ENCODE assay signal across 19 mouse cellular contexts in genomic region chr10:93248416-93248815, GRCm38 (mm10).
DNase-seq lines count a peak whose midpoint lies in the region; ATAC-seq and TF ChIP-seq lines count a peak whose summit lies in the region.
"Had no signal": no experiment of that assay in that cellular context is flagged by ENCODE, and none has a peak within 500 bp of the region (broad histone marks: within the 10 kb centered on the region; RNA-seq: fewer than 3 reads in every experiment).

No protein-coding gene starts in this region.

- DNase-seq in gastrocnemius, adult 2 months, result no peak
- no peak for DNase-seq in gastrocnemius, postnatal 4 days (ENCODE audit: low spot score in 2 of 2)
- peak; percentile 50 for DNase-seq in intestine, embryonic 14.5 days (ENCODE audit: low spot score)
- peak; percentile 14 for DNase-seq in thymus, postnatal 4 days
- no peak for DNase-seq in thymus, adult 18-20 months
- DNase-seq in lung, adult 18-20 months, result no peak
- DNase-seq: cerebellum, adult 9-10 months; kidney, adult 11 months; kidney, postnatal 10 days; lung, embryonic 14.5 days; lung, postnatal 36 days; retina, postnatal 1 day; thymus, postnatal 14 days had no signal

- no peaks in the 10 kb centered on the region for H3K9me3 ChIP-seq in intestine, embryonic 14.5 days (ENCODE audit: control insufficient read depth, low read length)
- H3K9me3 ChIP-seq in intestine, embryonic 16.5 days (ENCODE audit: control insufficient read depth, low read length), result no peaks in the 10 kb centered on the region
- H3K9me3 ChIP-seq: embryonic facial prominence, embryonic 12.5 days; liver, embryonic 12.5 days; midbrain, embryonic 15.5 days had no signal

- no peak for ATAC-seq in intestine, embryonic 14.5 days (replicated peaks; ENCODE audit: low FRiP score, low TSS enrichment, low read depth)
- ATAC-seq in intestine, embryonic 16.5 days, result no peak
- ATAC-seq: hindbrain, embryonic 16.5 days; liver, embryonic 12.5 days; midbrain, embryonic 15.5 days had no signal

- no peak overlapping the region for H3K4me3 ChIP-seq in gastrocnemius, adult 2 months
- H3K4me3 ChIP-seq in intestine, embryonic 14.5 days (ENCODE audit: low read depth, low read length), result no peak overlapping the region
- no peak overlapping the region for H3K4me3 ChIP-seq in intestine, embryonic 16.5 days (ENCODE audit: low read length)
- H3K4me3 ChIP-seq: embryonic facial prominence, embryonic 12.5 days; liver, embryonic 12.5 days; midbrain, embryonic 15.5 days had no signal

- intact Hi-C loops in gastrocnemius, adult 2 months (cut with DNase I), result no loop called here

- no peak overlapping the region for H3K9ac ChIP-seq in intestine, embryonic 14.5 days (ENCODE audit: low read length)
- H3K9ac ChIP-seq in intestine, embryonic 16.5 days (ENCODE audit: low read depth, low read length), result no peak overlapping the region
- H3K9ac ChIP-seq: embryonic facial prominence, embryonic 12.5 days; liver, embryonic 12.5 days; lung, embryonic 14.5 days; midbrain, embryonic 15.5 days had no signal

- peaks cover 20% of the 10 kb centered on the region for H3K4me1 ChIP-seq in intestine, embryonic 14.5 days (replicated peaks; ENCODE audit: control insufficient read depth, insufficient read depth, low read length)
- H3K4me1 ChIP-seq in intestine, embryonic 16.5 days (ENCODE audit: control insufficient read depth, insufficient read depth, low read length), result peaks cover 18% of the 10 kb centered on the region
- H3K4me1 ChIP-seq: midbrain, embryonic 15.5 days had no signal

- no peak overlapping the region for H3K4me2 ChIP-seq in intestine, embryonic 14.5 days (ENCODE audit: low read length)
- H3K4me2 ChIP-seq in intestine, embryonic 16.5 days (ENCODE audit: low read depth, low read length), result no peak overlapping the region
- H3K4me2 ChIP-seq: embryonic facial prominence, embryonic 12.5 days; liver, embryonic 12.5 days; lung, embryonic 14.5 days; midbrain, embryonic 15.5 days had no signal

- WGBS in intestine, embryonic 14.5 days, result 78% methylated on average over 8 of the region's 8 CpGs
- WGBS in intestine, embryonic 16.5 days, result 82% methylated on average over 8 of the region's 8 CpGs

- H3K27ac ChIP-seq in gastrocnemius, adult 2 months, result peak overlapping the region; percentile 8; the same call in 1 of the 2 replicates
- H3K27ac ChIP-seq in intestine, embryonic 14.5 days (ENCODE audit: low read depth), result no peak overlapping the region
- no peak overlapping the region for H3K27ac ChIP-seq in intestine, embryonic 16.5 days (ENCODE audit: low read length)
- H3K27ac ChIP-seq: embryonic facial prominence, embryonic 12.5 days; liver, embryonic 12.5 days; midbrain, embryonic 15.5 days had no signal

- H3K27me3 ChIP-seq in intestine, embryonic 14.5 days (replicated peaks; ENCODE audit: control insufficient read depth, insufficient read depth, low read length), result no peaks in the 10 kb centered on the region
- no peaks in the 10 kb centered on the region for H3K27me3 ChIP-seq in intestine, embryonic 16.5 days (replicated peaks; ENCODE audit: control insufficient read depth, insufficient read depth, low read length)
- H3K27me3 ChIP-seq: CH12.LX; embryonic facial prominence, embryonic 12.5 days; liver, embryonic 12.5 days; midbrain, embryonic 15.5 days had no signal

- no peak for TF ChIP-seq CTCF in gastrocnemius, adult 2 months (IDR thresholded peaks at IDR 0.05)

- peaks cover 36% of the 10 kb centered on the region for H3K36me3 ChIP-seq in intestine, embryonic 14.5 days (ENCODE audit: control insufficient read depth, insufficient read depth, low read length)
- no peaks in the 10 kb centered on the region for H3K36me3 ChIP-seq in intestine, embryonic 16.5 days (ENCODE audit: control insufficient read depth, insufficient read depth, low read length)
- H3K36me3 ChIP-seq: midbrain, embryonic 15.5 days had no signal

Comparison
In these comparisons a context has a peak if more than half of its experiments do, and no peak if none do; other contexts are left out.
1. DNase-seq: peak in intestine, embryonic 14.5 days (single experiment) and thymus, postnatal 4 days (single experiment); none in gastrocnemius, adult 2 months (single experiment), gastrocnemius, postnatal 4 days (0 of 2), thymus, adult 18-20 months (0 of 2) and lung, adult 18-20 months (0 of 2).